Mouse (Mus musculus) embryo, embryonic 10.5 days (tissue): Measurements from ENCODE around the gene Hjurp.

ENCODE experiments used
- DNase-seq: peaks from one replicate; pipeline ENCODE4 v3.0.0-alpha.2; 2015; ENCODE audit warnings: low spot score

The Hjurp gene

GRCm38 (mm10) chr1:88277098-88277817 lies at the start of gene Hjurp, which contains the start of gene Trpm8:
Gene Hjurp, minus strand, starts transcription at chr1:88277633.
Gene Trpm8, plus strand, starts transcription at chr1:88277661.
- peak; percentile 100 for DNase-seq

- DNase-seq: no peak
Observed at GRCm38 (mm10) chr1:88323101-88323500, 45.7 kb upstream of the Hjurp start.

GRCm38 (mm10) chr1:88322146-88322545 lies 44.7 kb upstream of the Hjurp start:
- DNase-seq: no peak

GRCm38 (mm10) chr1:88320821-88321395 lies 43.5 kb upstream of the Hjurp start:
- DNase-seq: no peak

- DNase-seq: peak; percentile 82
Observed at GRCm38 (mm10) chr1:88318531-88319060, 41.2 kb upstream of the Hjurp start.

- DNase-seq: no peak
Observed at GRCm38 (mm10) chr1:88317279-88317678, 39.8 kb upstream of the Hjurp start.

GRCm38 (mm10) chr1:88310349-88310748 lies 32.9 kb upstream of the Hjurp start:
- DNase-seq: no peak

GRCm38 (mm10) chr1:88309905-88310304 lies 32.5 kb upstream of the Hjurp start:
- DNase-seq: peak; percentile 9

GRCm38 (mm10) chr1:88309020-88309419 lies 31.6 kb upstream of the Hjurp start:
- peak; percentile 9 for DNase-seq

- no peak for DNase-seq
Observed at GRCm38 (mm10) chr1:88307180-88307579, 29.7 kb upstream of the Hjurp start.

- peak; percentile 8 for DNase-seq
Observed at GRCm38 (mm10) chr1:88306543-88306942, 29.1 kb upstream of the Hjurp start.

GRCm38 (mm10) chr1:88305018-88305795 lies 27.8 kb upstream of the Hjurp start:
- DNase-seq: peak; percentile 1

GRCm38 (mm10) chr1:88304261-88304985 lies 27.0 kb upstream of the Hjurp start:
- peak; percentile 1 for DNase-seq

- peak; percentile 2 for DNase-seq
Observed at GRCm38 (mm10) chr1:88303762-88304161, 26.3 kb upstream of the Hjurp start.

GRCm38 (mm10) chr1:88302057-88302740 lies 24.8 kb upstream of the Hjurp start:
- peak; percentile 13 for DNase-seq

GRCm38 (mm10) chr1:88301121-88302014 lies 23.9 kb upstream of the Hjurp start:
- DNase-seq: peak; percentile 53

- peak; percentile 9 for DNase-seq
Observed at GRCm38 (mm10) chr1:88300301-88301050, 23.0 kb upstream of the Hjurp start.

- peak; percentile 1 for DNase-seq
Observed at GRCm38 (mm10) chr1:88299529-88299945, 22.1 kb upstream of the Hjurp start.
